Mouse (Mus musculus): ENCODE results near the gene Trim2. TPM values are rescaled to one million over a fixed set of nuclear protein-coding genes. Genes with fewer than 3 reads are reported as not detected.

Trim2 gene
- polyA plus RNA-seq (2014; fragmentation: Nextera tagmentation; extraction: Ambion mirVana), result 136 and 139 TPM in 2 replicates

GRCm38 (mm10) chr3:84306777-84307176 lies at the start of gene Trim2:
Gene Trim2 (minus strand): TSS chr3:84306877.
- Histone ChIP-seq H3K4me1 (ENCODE audit: control insufficient read depth, insufficient read depth, low read length) (peaks cover 23% of the 10 kb centered on the region), H3K27ac (ENCODE audit: low read depth, low read length) (peak within 1 kb of the TSS; percentile 75), H3K27me3 (ENCODE audit: control insufficient read depth, insufficient read depth, low read length) (no peaks in the 10 kb centered on the region), H3K36me3 (ENCODE audit: control insufficient read depth, insufficient read depth, low read length) (no peaks in the 10 kb centered on the region), H3K4me3 (ENCODE audit: low read depth, low read length) (peak within 1 kb of the TSS; percentile 40; the same call in 1 of the 2 replicates), H3K9ac (replicated peaks; ENCODE audit: low read depth, low read length) (no peak within 1 kb of the TSS), H3K9me3 (ENCODE audit: control insufficient read depth, low read length) (no peaks in the 10 kb centered on the region; the same call in 1 of the 2 replicates), H3K4me2 (ENCODE audit: low read depth, low read length) (peak within 1 kb of the TSS; percentile 88)
- ATAC-seq (ENCODE audit: low read depth), result no peak
- 98% methylated on average over 3 of the region's 3 CpGs for WGBS

- H3K9ac ChIP-seq (replicated peaks; ENCODE audit: low read depth, low read length), result no peak overlapping the region
- H3K27ac ChIP-seq (ENCODE audit: low read depth, low read length), result no peak overlapping the region
- H3K4me3 ChIP-seq (ENCODE audit: low read depth, low read length), result no peak overlapping the region
- no peaks in the 10 kb centered on the region for H3K27me3 ChIP-seq (ENCODE audit: control insufficient read depth, insufficient read depth, low read length)
- no peaks in the 10 kb centered on the region for H3K36me3 ChIP-seq (ENCODE audit: control insufficient read depth, insufficient read depth, low read length)
- no peaks in the 10 kb centered on the region for H3K4me1 ChIP-seq (ENCODE audit: control insufficient read depth, insufficient read depth, low read length)
- H3K9me3 ChIP-seq (ENCODE audit: control insufficient read depth, low read length), result no peaks in the 10 kb centered on the region
- ATAC-seq (ENCODE audit: low read depth), result peak; percentile 38; the same call in 1 of the 2 replicates
- H3K4me2 ChIP-seq (ENCODE audit: low read depth, low read length), result no peak overlapping the region
- 46% methylated on average over 12 of the region's 12 CpGs for WGBS
Observed at GRCm38 (mm10) chr3:84355930-84356689, 49.4 kb upstream of the Trim2 start.

DNA sequence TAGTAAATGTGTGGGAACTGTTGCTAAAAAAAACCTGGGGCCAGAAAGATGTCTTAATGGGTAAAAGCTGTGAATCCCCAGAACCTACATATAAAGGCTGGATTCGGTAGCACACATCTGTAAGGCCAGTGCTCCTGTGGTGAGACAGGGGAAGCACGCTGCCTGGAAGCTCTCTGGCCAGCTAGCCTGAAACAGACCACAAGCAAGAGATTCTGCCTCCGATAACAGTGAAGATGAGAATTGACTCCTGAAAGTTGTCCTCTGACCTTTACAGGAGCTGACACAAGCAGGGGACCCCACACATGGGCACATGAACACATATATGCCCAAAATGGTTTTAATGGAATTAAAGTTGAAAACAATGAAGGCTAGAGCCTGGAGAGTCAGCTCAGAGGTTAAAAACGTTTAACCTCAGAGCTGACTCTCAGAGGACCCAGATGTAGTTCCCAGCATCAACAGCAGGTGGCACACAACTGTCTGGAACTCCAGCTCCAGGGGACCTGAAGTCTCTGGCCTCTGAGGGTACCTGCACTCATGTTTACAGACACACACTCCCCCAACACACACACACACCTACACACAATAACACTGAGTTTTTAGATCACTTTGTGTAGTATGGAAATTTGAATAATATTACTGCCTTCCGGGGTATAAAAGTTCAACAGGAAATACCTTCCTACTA lies 45.8 kb upstream of the Trim2 start:
- no peak for ATAC-seq (ENCODE audit: low read depth)
- no peak overlapping the region for H3K4me3 ChIP-seq (ENCODE audit: low read depth, low read length)
- H3K36me3 ChIP-seq (ENCODE audit: control insufficient read depth, insufficient read depth, low read length), result no peaks in the 10 kb centered on the region
- H3K27ac ChIP-seq (ENCODE audit: low read depth, low read length), result no peak overlapping the region
- WGBS, result 54% methylated on average over 5 of the region's 5 CpGs
- H3K27me3 ChIP-seq (ENCODE audit: control insufficient read depth, insufficient read depth, low read length), result no peaks in the 10 kb centered on the region
- no peaks in the 10 kb centered on the region for H3K9me3 ChIP-seq (ENCODE audit: control insufficient read depth, low read length)
- no peak overlapping the region for H3K4me2 ChIP-seq (ENCODE audit: low read depth, low read length)
- no peak overlapping the region for H3K9ac ChIP-seq (replicated peaks; ENCODE audit: low read depth, low read length)
- H3K4me1 ChIP-seq (ENCODE audit: control insufficient read depth, insufficient read depth, low read length), result no peaks in the 10 kb centered on the region

DNA sequence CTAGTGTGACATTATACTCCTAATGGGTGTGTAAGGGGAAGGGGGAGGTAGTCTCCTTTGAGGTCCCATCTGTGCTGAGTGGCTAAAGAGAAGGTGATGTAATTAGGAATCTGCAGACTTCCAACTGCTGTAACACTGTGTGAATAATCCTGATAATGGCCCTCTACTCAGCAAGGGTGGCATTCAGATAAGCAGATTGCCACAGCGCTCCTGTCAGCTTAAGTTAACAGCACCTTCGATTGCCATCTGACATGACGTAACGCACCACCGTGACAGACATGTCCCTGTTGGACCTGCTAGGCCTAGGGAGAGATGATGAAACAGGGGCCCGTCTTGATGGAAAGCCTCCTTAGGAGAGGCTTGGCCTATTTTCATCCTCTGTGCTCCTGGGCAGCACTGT lies 43.6 kb upstream of the Trim2 start:
- 79% methylated on average over 6 of the region's 6 CpGs for WGBS
- H3K27ac ChIP-seq (ENCODE audit: low read depth, low read length), result no peak overlapping the region
- H3K9me3 ChIP-seq (ENCODE audit: control insufficient read depth, low read length), result no peaks in the 10 kb centered on the region
- H3K36me3 ChIP-seq (ENCODE audit: control insufficient read depth, insufficient read depth, low read length), result no peaks in the 10 kb centered on the region
- no peak overlapping the region for H3K4me2 ChIP-seq (ENCODE audit: low read depth, low read length)
- H3K9ac ChIP-seq (replicated peaks; ENCODE audit: low read depth, low read length), result no peak overlapping the region
- H3K27me3 ChIP-seq (ENCODE audit: control insufficient read depth, insufficient read depth, low read length), result no peaks in the 10 kb centered on the region
- no peak for ATAC-seq (ENCODE audit: low read depth)
- H3K4me1 ChIP-seq (ENCODE audit: control insufficient read depth, insufficient read depth, low read length), result peaks cover 11% of the 10 kb centered on the region; the same call in 1 of the 2 replicates
- no peak overlapping the region for H3K4me3 ChIP-seq (ENCODE audit: low read depth, low read length)

GRCm38 (mm10) chr3:84349771-84350170 lies 43.1 kb upstream of the Trim2 start:
- Histone ChIP-seq H3K36me3 (ENCODE audit: control insufficient read depth, insufficient read depth, low read length) (no peaks in the 10 kb centered on the region), H3K9me3 (ENCODE audit: control insufficient read depth, low read length) (no peaks in the 10 kb centered on the region), H3K4me2 (ENCODE audit: low read depth, low read length) (no peak overlapping the region), H3K9ac (replicated peaks; ENCODE audit: low read depth, low read length) (no peak overlapping the region), H3K27ac (ENCODE audit: low read depth, low read length) (no peak overlapping the region), H3K27me3 (ENCODE audit: control insufficient read depth, insufficient read depth, low read length) (no peaks in the 10 kb centered on the region), H3K4me3 (ENCODE audit: low read depth, low read length) (no peak overlapping the region), H3K4me1 (ENCODE audit: control insufficient read depth, insufficient read depth, low read length) (peaks cover 11% of the 10 kb centered on the region; the same call in 1 of the 2 replicates)
- 96% methylated on average over 10 of the region's 10 CpGs for WGBS
- ATAC-seq (ENCODE audit: low read depth), result no peak

- 38% methylated on average over 4 of the region's 4 CpGs for WGBS
- no peak for ATAC-seq (ENCODE audit: low read depth)
- Histone ChIP-seq H3K27ac (ENCODE audit: low read depth, low read length) (no peak overlapping the region), H3K36me3 (ENCODE audit: control insufficient read depth, insufficient read depth, low read length) (no peaks in the 10 kb centered on the region), H3K4me3 (ENCODE audit: low read depth, low read length) (no peak overlapping the region), H3K9ac (replicated peaks; ENCODE audit: low read depth, low read length) (no peak overlapping the region), H3K9me3 (ENCODE audit: control insufficient read depth, low read length) (no peaks in the 10 kb centered on the region), H3K4me1 (ENCODE audit: control insufficient read depth, insufficient read depth, low read length) (peaks cover 11% of the 10 kb centered on the region; the same call in 1 of the 2 replicates), H3K4me2 (ENCODE audit: low read depth, low read length) (no peak overlapping the region), H3K27me3 (ENCODE audit: control insufficient read depth, insufficient read depth, low read length) (no peaks in the 10 kb centered on the region)
Observed at GRCm38 (mm10) chr3:84347426-84347825, 40.7 kb upstream of the Trim2 start.

DNA sequence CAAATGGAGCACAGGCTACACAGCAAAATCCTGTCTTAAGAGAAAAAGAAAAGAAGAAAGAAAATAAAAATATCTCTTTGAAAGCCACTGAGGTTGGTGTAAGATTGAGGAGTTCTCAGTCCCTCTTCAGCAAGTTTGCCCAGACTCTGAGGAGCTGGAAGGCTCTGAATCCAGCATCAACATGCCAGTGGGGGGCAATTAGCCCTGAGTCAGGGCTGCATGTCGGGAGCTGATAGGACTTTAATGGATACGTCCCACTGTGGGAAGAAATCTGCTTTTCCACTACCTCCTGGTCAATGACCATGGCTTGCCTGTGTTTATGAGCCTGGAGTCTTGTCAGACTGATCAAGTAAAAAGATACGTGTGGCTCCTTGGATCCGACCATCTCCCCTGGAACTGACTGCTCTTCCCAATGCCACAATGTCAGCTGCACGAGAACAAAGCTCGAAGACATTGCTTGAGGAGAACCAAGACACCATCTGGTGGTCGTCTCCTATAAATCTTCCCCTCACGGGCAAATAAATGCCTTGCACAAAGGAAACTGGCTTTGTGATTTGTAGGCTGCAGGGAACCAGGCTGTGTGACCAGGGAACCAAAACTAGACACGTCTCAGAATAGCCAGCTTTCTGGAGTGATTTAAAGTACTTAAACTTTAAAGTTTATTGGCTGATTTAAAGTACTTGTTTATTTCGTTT lies 39.9 kb upstream of the Trim2 start:
- 4% methylated on average over 10 of the region's 10 CpGs for WGBS
- ATAC-seq (ENCODE audit: low read depth), result no peak

DNA sequence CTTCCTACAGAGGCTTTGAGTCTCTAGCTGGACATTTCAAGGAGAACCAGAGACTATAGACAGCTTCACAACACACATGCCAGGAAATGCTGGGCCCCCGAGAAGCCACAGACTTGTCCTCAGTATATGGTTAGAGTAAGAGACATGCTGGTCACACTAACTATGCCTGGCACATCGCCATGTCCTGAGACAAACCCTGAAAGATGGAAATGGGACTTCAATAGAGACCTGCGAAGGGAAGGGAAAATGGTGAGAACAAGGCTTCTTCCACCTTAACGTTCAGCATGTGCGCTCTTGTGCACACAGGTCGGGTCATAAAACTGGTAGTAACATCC lies 38.9 kb upstream of the Trim2 start:
- H3K4me3 ChIP-seq (ENCODE audit: low read depth, low read length), result no peak overlapping the region; the same call in 1 of the 2 replicates

More for the DNA sequence above, 39.9 kb upstream of the Trim2 start:
- Histone ChIP-seq H3K9me3 (ENCODE audit: control insufficient read depth, low read length) (no peaks in the 10 kb centered on the region), H3K9ac (replicated peaks; ENCODE audit: low read depth, low read length) (no peak overlapping the region), H3K4me1 (ENCODE audit: control insufficient read depth, insufficient read depth, low read length) (peaks cover 11% of the 10 kb centered on the region; the same call in 1 of the 2 replicates), H3K27ac (ENCODE audit: low read depth, low read length) (no peak overlapping the region), H3K4me3 (ENCODE audit: low read depth, low read length) (no peak overlapping the region), H3K4me2 (ENCODE audit: low read depth, low read length) (no peak overlapping the region), H3K36me3 (ENCODE audit: control insufficient read depth, insufficient read depth, low read length) (no peaks in the 10 kb centered on the region), H3K27me3 (ENCODE audit: control insufficient read depth, insufficient read depth, low read length) (no peaks in the 10 kb centered on the region)

More for the DNA sequence above, 38.9 kb upstream of the Trim2 start:
- H3K9me3 ChIP-seq (ENCODE audit: control insufficient read depth, low read length), result no peaks in the 10 kb centered on the region
- peaks cover 11% of the 10 kb centered on the region; the same call in 1 of the 2 replicates for H3K4me1 ChIP-seq (ENCODE audit: control insufficient read depth, insufficient read depth, low read length)
- H3K36me3 ChIP-seq (ENCODE audit: control insufficient read depth, insufficient read depth, low read length), result no peaks in the 10 kb centered on the region
- ATAC-seq (ENCODE audit: low read depth), result peak; percentile 36; the same call in 1 of the 2 replicates
- peak overlapping the region; percentile 64 for H3K4me2 ChIP-seq (ENCODE audit: low read depth, low read length)
- no peaks in the 10 kb centered on the region for H3K27me3 ChIP-seq (ENCODE audit: control insufficient read depth, insufficient read depth, low read length)
- WGBS, result 31% methylated on average over 6 of the region's 6 CpGs
- H3K9ac ChIP-seq (replicated peaks; ENCODE audit: low read depth, low read length), result no peak overlapping the region
- no peak overlapping the region for H3K27ac ChIP-seq (ENCODE audit: low read depth, low read length)
